Mouse (Mus musculus): ENCODE measurements around the gene Klrb1. TPM values are rescaled to one million over a fixed set of nuclear protein-coding genes. Genes with fewer than 3 reads are reported as not detected.

Klrb1 gene
- total RNA-seq, 2 experiments from 2014 or later: 0.26 to 0.62 TPM

GRCm38 (mm10) chr6:128736100-128736499 is 13.2 kb upstream of the Klrb1 start:
- peak; percentile 75 for ATAC-seq (ENCODE audit: poor library complexity, severe bottlenecking)

GRCm38 (mm10) chr6:128734896-128735295 is 12.0 kb upstream of the Klrb1 start:
- no peak for ATAC-seq (ENCODE audit: poor library complexity, severe bottlenecking)

- ATAC-seq (ENCODE audit: poor library complexity, severe bottlenecking): peak; percentile 43
Observed at GRCm38 (mm10) chr6:128733908-128734679, 11.2 kb upstream of the Klrb1 start.

- ATAC-seq (ENCODE audit: poor library complexity, severe bottlenecking): no peak
Observed at GRCm38 (mm10) chr6:128732032-128732431, 9.2 kb upstream of the Klrb1 start.

- no peak for ATAC-seq (ENCODE audit: poor library complexity, severe bottlenecking)
Observed at GRCm38 (mm10) chr6:128701691-128702090, 21.2 kb downstream of the Klrb1 start.

- no peak for ATAC-seq (ENCODE audit: poor library complexity, severe bottlenecking)
Observed at GRCm38 (mm10) chr6:128679574-128679973, 43.3 kb downstream of the Klrb1 start.

GRCm38 (mm10) chr6:128669936-128670335 is 52.9 kb downstream of the Klrb1 start:
- no peak for ATAC-seq (ENCODE audit: poor library complexity, severe bottlenecking)

- no peak for ATAC-seq (ENCODE audit: poor library complexity, severe bottlenecking)
Observed at GRCm38 (mm10) chr6:128662206-128662605, 60.7 kb downstream of the Klrb1 start, which contains the start of gene Clec2h. Gene Clec2h, plus strand, starts transcription at chr6:128662385.

- ATAC-seq (ENCODE audit: poor library complexity, severe bottlenecking): no peak
Observed at GRCm38 (mm10) chr6:128661249-128661648, 61.6 kb downstream of the Klrb1 start.

Other genes starting within 250 kb of the Klrb1 start
- gene Pzp, start 196.3 kb downstream of the Klrb1 start, total RNA-seq (2015): not detected in 2 replicates
- not detected in 2 replicates for gene Pzp, start 196.3 kb downstream of the Klrb1 start, total RNA-seq (2017)
- gene A2ml1, start 141.5 kb downstream of the Klrb1 start, total RNA-seq (2015): not detected in 2 replicates
- not detected in 2 replicates for gene A2ml1, start 141.5 kb downstream of the Klrb1 start, total RNA-seq (2017)
- 1.8 and 2.8 TPM in 2 replicates for gene Klrb1a, start 99.5 kb downstream of the Klrb1 start, total RNA-seq (2015)
- gene Klrb1a, start 99.5 kb downstream of the Klrb1 start, total RNA-seq (2017): 0.81 and 2.6 TPM in 2 replicates
- not detected in 2 replicates for gene Clec2h, start 60.7 kb downstream of the Klrb1 start, total RNA-seq (2015)
- gene Clec2h, start 60.7 kb downstream of the Klrb1 start, total RNA-seq (2017): not detected in 2 replicates
- gene Klrb1c, start 66.2 kb upstream of the Klrb1 start, total RNA-seq (2015): 4.7 and 10.0 TPM in 2 replicates
- gene Klrb1c, start 66.2 kb upstream of the Klrb1 start, total RNA-seq (2017): 6.8 and 8.4 TPM in 2 replicates
- gene Gm44511, start 103.3 kb upstream of the Klrb1 start, total RNA-seq (2015): 2.7 TPM in 1 of 2 replicates, not detected in the other
- 3.4 TPM in 1 of 2 replicates, not detected in the other for gene Gm44511, start 103.3 kb upstream of the Klrb1 start, total RNA-seq (2017)
- gene Klrb1b, start 103.3 kb upstream of the Klrb1 start, total RNA-seq (2015): 4.5 and 11.2 TPM in 2 replicates
- 2.6 and 3.6 TPM in 2 replicates for gene Klrb1b, start 103.3 kb upstream of the Klrb1 start, total RNA-seq (2017)
- 34.3 and 38.5 TPM in 2 replicates for gene Clec2i, start 164.5 kb upstream of the Klrb1 start, total RNA-seq (2015)
- gene Clec2i, start 164.5 kb upstream of the Klrb1 start, total RNA-seq (2017): 58.0 and 59.7 TPM in 2 replicates
- gene BC035044, start 168.1 kb upstream of the Klrb1 start, total RNA-seq (2015): 154 and 164 TPM in 2 replicates
- gene BC035044, start 168.1 kb upstream of the Klrb1 start, total RNA-seq (2017): 141 and 149 TPM in 2 replicates
- gene Clec2g, start 211.3 kb upstream of the Klrb1 start, total RNA-seq (2015): 0.48 TPM in 1 of 2 replicates, not detected in the other
- gene Clec2g, start 211.3 kb upstream of the Klrb1 start, total RNA-seq (2017): 1.5 TPM in 1 of 2 replicates, not detected in the other

Measured in megakaryocyte, adult 5-6 weeks (primary cell).